9 mouse cellular contexts compared by ENCODE assay signal in genomic region chr7:80368635-80369421, GRCm38 (mm10). TPM values are rescaled to one million over a fixed set of nuclear protein-coding genes. Genes with fewer than 3 reads are reported as not detected.
A peak's percentile ranks its signal among the peaks of the same experiment; 100 is the strongest.
DNase-seq lines count a peak whose midpoint lies in the region; ATAC-seq and TF ChIP-seq lines count a peak whose summit lies in the region.
"Had no signal": no experiment of that assay in that cellular context is flagged by ENCODE, and none has a peak within 500 bp of the region (broad histone marks: within the 10 kb centered on the region; RNA-seq: fewer than 3 reads in every experiment).

No protein-coding gene starts in this region.

- ATAC-seq in heart, embryonic 13.5 days (ENCODE audit: extremely low read depth, insufficient number of reproducible peaks, low FRiP score, low TSS enrichment) = no peak
- ATAC-seq in liver, postnatal 0 days = 0 out of 2 replicates have a peak, but pooled peaks have one; percentile 11

- peaks cover 31% of the 10 kb centered on the region for H3K4me1 ChIP-seq in heart, embryonic 13.5 days
- H3K4me1 ChIP-seq in liver, postnatal 0 days (ENCODE audit: insufficient read depth) = peaks cover 22% of the 10 kb centered on the region
- H3K4me1 ChIP-seq in kidney, adult 2 months (ENCODE audit: control insufficient read depth, insufficient read depth, low read length) = peaks cover 2% of the 10 kb centered on the region; the same call in 1 of the 2 replicates

- peak; percentile 46 for DNase-seq in cerebellum, adult 9-10 months
- DNase-seq in cerebellum, adult 18-20 months = no peak
- DNase-seq in CD4-positive helper T cell, adult 2 months (ENCODE audit: low read depth, low spot score) = peak; percentile 81
- no peak for DNase-seq in liver, postnatal 0 days
- no peak for DNase-seq in frontal cortex, postnatal 10 days (ENCODE audit: low spot score in 2 of 2)
- DNase-seq in left cerebral cortex, adult 8-10 months (ENCODE audit: low spot score in 2 of 2) = no peak
- DNase-seq in kidney, adult 2 months = no peak
- DNase-seq: kidney, postnatal 36 days had no signal

- peak overlapping the region; percentile 61 for H3K27ac ChIP-seq in heart, embryonic 13.5 days (replicated peaks)
- H3K27ac ChIP-seq in liver, postnatal 0 days (ENCODE audit: low read depth) = peak overlapping the region; percentile 11; the same call in 1 of the 2 replicates
- H3K27ac ChIP-seq in kidney, adult 2 months (ENCODE audit: insufficient read depth, low read depth, low read length) = no peak overlapping the region

- H3K4me2 ChIP-seq in heart, embryonic 13.5 days = peak overlapping the region; percentile 85
- H3K4me2 ChIP-seq in liver, postnatal 0 days (ENCODE audit: low read depth, low read length) = peak overlapping the region; percentile 93

- no peak for TF ChIP-seq CTCF in liver, postnatal 0 days (IDR thresholded peaks at IDR 0.05; ENCODE audit: low read depth)
- no peak for TF ChIP-seq CTCF in kidney, adult 2 months (conservative IDR thresholded peaks at IDR 0.05; ENCODE audit: insufficient read depth, insufficient read length, low read depth, low read length)

- H3K4me3 ChIP-seq in heart, embryonic 13.5 days = peak overlapping the region; percentile 6; the same call in 1 of the 2 replicates
- H3K4me3 ChIP-seq in liver, postnatal 0 days (ENCODE audit: low read depth, low read length) = no peak overlapping the region
- H3K4me3 ChIP-seq in kidney, adult 2 months (ENCODE audit: insufficient read depth, low read depth, low read length) = no peak overlapping the region

- TF ChIP-seq POLR2A in kidney, adult 2 months (IDR thresholded peaks at IDR 0.05; ENCODE audit: low read depth, low read length) = no peak

- H3K36me3 ChIP-seq in heart, embryonic 13.5 days = peaks cover 49% of the 10 kb centered on the region
- peaks cover 30% of the 10 kb centered on the region for H3K36me3 ChIP-seq in liver, postnatal 0 days (replicated peaks; ENCODE audit: insufficient read depth, low read length)
- no peaks in the 10 kb centered on the region for H3K36me3 ChIP-seq in kidney, adult 2 months (ENCODE audit: control insufficient read depth, insufficient read depth, low read length)

- no peak for TF ChIP-seq EP300 in liver, postnatal 0 days (IDR thresholded peaks at IDR 0.05; ENCODE audit: low read depth)

- H3K9ac ChIP-seq in heart, embryonic 13.5 days = peak overlapping the region; percentile 94
- no peak overlapping the region for H3K9ac ChIP-seq in liver, postnatal 0 days (replicated peaks)

- H3K27me3 ChIP-seq in heart, embryonic 13.5 days (replicated peaks) = no peaks in the 10 kb centered on the region
- no peaks in the 10 kb centered on the region for H3K27me3 ChIP-seq in liver, postnatal 0 days (ENCODE audit: insufficient read depth, low read length)
- H3K27me3 ChIP-seq in kidney, adult 2 months (replicated peaks; ENCODE audit: control insufficient read depth, insufficient read depth, low read length) = no peaks in the 10 kb centered on the region

- WGBS in heart, embryonic 13.5 days = 67% methylated on average over 20 of the region's 20 CpGs
- WGBS in liver, postnatal 0 days (ENCODE audit: insufficient replicate concordance) = 53% methylated on average over 20 of the region's 20 CpGs
- WGBS in kidney, adult 2 months = 68% methylated on average over 20 of the region's 20 CpGs

- no peaks in the 10 kb centered on the region for H3K9me3 ChIP-seq in heart, embryonic 13.5 days
- no peaks in the 10 kb centered on the region for H3K9me3 ChIP-seq in liver, postnatal 0 days (ENCODE audit: low read length)

RNA-seq across cellular contexts. Expression of gene Man2a2, which starts 2.3 kb away (rescaled TPM):
- 15.0 and 19.3 TPM in 2 replicates for polyA plus RNA-seq in heart, embryonic 13.5 days (2015; fragmentation: Nextera tagmentation; extraction: Ambion mirVana)
- 2.1 and 2.2 TPM in 2 replicates for polyA plus RNA-seq in liver, postnatal 0 days (2015; fragmentation: Nextera tagmentation; extraction: Ambion mirVana)
- total RNA-seq in left cerebral cortex, adult 8-10 months (2022) = 100 to 1,000 TPM; 158 to 168 (median 165) TPM
- 40.4 and 49.9 TPM in 2 replicates for polyA plus RNA-seq in kidney, adult 2 months (2012; rRNA removed)

RNA-seq across cellular contexts. Expression of gene Fes, which starts 18.9 kb away (rescaled TPM):
- 10.7 and 10.8 TPM in 2 replicates for polyA plus RNA-seq in heart, embryonic 13.5 days (2015; fragmentation: Nextera tagmentation; extraction: Ambion mirVana)
- 16.3 and 16.8 TPM in 2 replicates for polyA plus RNA-seq in liver, postnatal 0 days (2015; fragmentation: Nextera tagmentation; extraction: Ambion mirVana)
- 10 to 100 TPM in 1 of 4 experiments, 1 to 10 TPM in 3; 4.5 to 10.5 (median 6.9) TPM for total RNA-seq in left cerebral cortex, adult 8-10 months (2022)
- 10.0 and 10.8 TPM in 2 replicates for polyA plus RNA-seq in kidney, adult 2 months (2012; rRNA removed)

RNA-seq across cellular contexts. Expression of gene Hddc3, which starts 25.9 kb away (rescaled TPM):
- 14.5 and 16.5 TPM in 2 replicates for polyA plus RNA-seq in heart, embryonic 13.5 days (2015; fragmentation: Nextera tagmentation; extraction: Ambion mirVana)
- polyA plus RNA-seq in liver, postnatal 0 days (2015; fragmentation: Nextera tagmentation; extraction: Ambion mirVana) = 3.1 TPM in 2 replicates
- 10 to 100 TPM; 50.5 to 63.4 (median 57.2) TPM for total RNA-seq in left cerebral cortex, adult 8-10 months (2022)
- 66.3 and 86.4 TPM in 2 replicates for polyA plus RNA-seq in kidney, adult 2 months (2012; rRNA removed)

RNA-seq across cellular contexts. Expression of gene Unc45a, which starts 28.0 kb away (rescaled TPM):
- 18.2 and 20.1 TPM in 2 replicates for polyA plus RNA-seq in heart, embryonic 13.5 days (2015; fragmentation: Nextera tagmentation; extraction: Ambion mirVana)
- 4.9 and 7.2 TPM in 2 replicates for polyA plus RNA-seq in liver, postnatal 0 days (2015; fragmentation: Nextera tagmentation; extraction: Ambion mirVana)
- 10 to 100 TPM; 40.2 to 43.7 (median 42.4) TPM for total RNA-seq in left cerebral cortex, adult 8-10 months (2022)
- polyA plus RNA-seq in kidney, adult 2 months (2012; rRNA removed) = 53.3 and 81.0 TPM in 2 replicates

RNA-seq across cellular contexts. Expression of gene Furin, which starts 36.4 kb away (rescaled TPM):
- polyA plus RNA-seq in heart, embryonic 13.5 days (2015; fragmentation: Nextera tagmentation; extraction: Ambion mirVana) = 14.2 and 14.8 TPM in 2 replicates
- 17.7 and 18.0 TPM in 2 replicates for polyA plus RNA-seq in liver, postnatal 0 days (2015; fragmentation: Nextera tagmentation; extraction: Ambion mirVana)
- total RNA-seq in left cerebral cortex, adult 8-10 months (2022) = 10 to 100 TPM; 30.7 to 33.6 (median 33.2) TPM
- 145 and 172 TPM in 2 replicates for polyA plus RNA-seq in kidney, adult 2 months (2012; rRNA removed)

Comparison
In these comparisons a context has a peak if more than half of its experiments do, and no peak if none do; other contexts are left out.
1. DNase-seq: peak in cerebellum, adult 9-10 months (single experiment) and CD4-positive helper T cell, adult 2 months (single experiment); none in cerebellum, adult 18-20 months (0 of 2), liver, postnatal 0 days (single experiment), frontal cortex, postnatal 10 days (0 of 2), left cerebral cortex, adult 8-10 months (0 of 2) and kidney, adult 2 months (single experiment).